Mouse (Mus musculus): Measurements from ENCODE around the gene Ric8a.
A peak's percentile ranks its signal among the peaks of the same experiment; 100 is the strongest.

Gene Ric8a

DNA sequence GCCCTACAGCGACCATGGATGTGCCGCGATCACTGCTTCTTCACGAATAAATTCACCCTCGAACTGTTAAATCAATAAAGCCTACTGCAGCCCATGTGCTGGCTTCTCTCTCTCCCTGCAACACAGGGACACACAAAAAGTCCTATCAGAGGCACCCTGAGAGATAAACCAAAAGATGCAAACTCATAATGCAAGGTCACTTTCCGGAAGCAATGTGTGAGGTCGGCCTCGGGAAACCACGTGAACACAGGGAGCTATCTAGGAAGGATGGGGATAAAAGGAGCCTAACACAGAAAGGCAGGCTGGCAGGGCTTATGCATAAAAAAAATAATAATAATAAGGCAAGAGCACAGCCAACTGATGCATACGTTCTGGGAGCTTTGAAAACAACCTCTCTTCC is 10.1 kb upstream of the Ric8a start:
- no peak for DNase-seq (ENCODE audit: low spot score in 2 of 2)

DNA sequence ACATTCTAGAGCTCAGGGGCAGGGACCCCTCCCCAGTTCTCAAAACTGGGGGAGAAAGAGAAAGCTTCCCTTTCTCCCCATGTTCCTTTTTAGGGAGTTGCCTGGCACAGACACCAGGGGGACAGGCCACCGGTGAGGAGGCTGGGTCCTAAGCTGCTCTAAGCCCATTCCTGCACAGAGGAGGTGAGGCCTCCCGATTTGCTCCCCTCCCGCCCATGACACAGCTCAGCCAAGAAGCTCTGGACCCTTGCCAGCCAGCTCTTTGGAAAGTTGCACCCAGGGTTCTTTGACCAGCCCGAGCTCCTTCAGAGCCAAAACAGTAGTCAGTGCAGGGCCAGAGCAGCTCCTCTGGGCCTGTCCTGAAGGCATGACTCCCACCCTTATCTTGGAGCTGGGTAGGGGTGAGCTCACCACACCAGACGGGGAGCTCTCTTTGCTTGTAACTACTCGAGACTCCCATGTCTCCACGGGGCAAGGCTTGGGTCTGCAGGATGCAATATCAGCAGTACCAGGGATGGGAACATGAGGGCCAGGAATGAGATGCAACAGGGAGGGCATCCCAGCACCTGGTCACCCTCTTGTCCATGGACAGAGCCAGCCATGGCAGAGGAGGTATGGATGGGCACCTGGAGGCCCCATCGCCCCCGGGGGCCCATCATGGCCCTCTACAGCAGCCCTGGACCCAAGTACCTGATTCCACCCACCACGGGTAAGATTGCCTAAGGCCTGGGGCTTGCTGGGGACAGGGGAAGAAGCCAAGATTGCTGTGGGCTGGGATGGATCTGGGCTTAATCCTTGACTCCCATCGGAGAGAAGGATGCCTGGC is 8.8 kb upstream of the Ric8a start, which contains the start of gene Odf3:
Gene Odf3 (plus strand): TSS at position 51 of the 826 bp plus-strand sequence.
- no peak for DNase-seq (ENCODE audit: low spot score in 2 of 2)

DNA sequence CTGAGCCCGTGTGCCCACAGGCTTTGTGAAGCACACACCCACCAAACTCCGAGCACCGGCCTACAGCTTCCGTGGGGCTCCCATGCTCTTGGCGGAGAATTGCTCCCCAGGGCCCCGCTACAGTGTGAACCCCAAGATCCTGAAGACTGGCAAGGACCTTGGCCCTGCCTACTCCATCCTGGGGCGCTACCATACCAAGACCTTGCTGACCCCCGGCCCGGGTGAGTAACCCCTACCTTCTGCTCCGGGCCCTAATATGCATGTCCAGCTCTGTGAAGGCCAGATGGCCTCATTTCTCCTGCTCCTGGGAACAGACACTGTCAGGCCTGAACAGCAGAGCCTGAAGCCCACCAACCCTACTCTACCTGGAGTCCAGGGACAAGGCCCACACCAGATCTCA is 8.2 kb upstream of the Ric8a start:
- no peak for DNase-seq (ENCODE audit: low spot score in 2 of 2)

DNA sequence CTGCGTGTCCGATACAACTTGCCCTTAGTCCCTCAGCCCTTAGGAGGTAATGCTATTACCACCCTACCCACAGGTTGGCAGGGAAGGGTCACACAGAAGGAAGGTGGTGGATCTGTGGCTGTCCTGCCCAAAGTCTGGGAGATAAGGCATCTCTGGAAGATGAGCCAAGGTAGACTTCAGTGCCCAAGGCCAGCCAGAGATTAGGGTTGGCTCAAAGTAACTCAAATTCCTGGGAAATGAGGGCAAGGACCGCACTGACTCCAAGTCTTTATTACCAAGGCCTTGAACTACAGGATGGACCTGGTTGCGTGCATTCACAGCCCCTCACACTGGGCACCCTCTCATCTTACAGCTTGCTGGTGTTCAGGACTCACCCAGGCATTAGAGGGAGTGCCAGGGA is 4.8 kb upstream of the Ric8a start:
- DNase-seq (ENCODE audit: low spot score in 2 of 2), result no peak

DNA sequence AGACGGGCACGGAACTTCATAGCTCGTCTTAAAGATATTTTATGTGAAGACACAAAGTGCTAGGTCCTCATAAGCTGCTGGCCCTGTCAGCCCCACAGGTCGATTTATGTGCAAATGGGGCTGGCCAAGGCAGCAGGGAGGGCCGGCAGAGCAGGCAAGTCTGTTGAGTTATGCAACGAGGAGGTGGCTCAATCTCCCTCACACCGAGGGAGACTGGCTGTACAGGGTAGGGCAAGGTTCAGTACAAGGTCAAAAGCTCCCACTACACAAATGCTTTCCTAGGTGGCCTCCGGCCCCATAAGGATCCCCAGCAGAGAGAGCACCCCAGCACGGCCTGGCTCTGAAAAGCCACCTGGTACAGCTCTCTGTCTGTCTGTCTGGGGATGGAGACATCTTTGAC is 3.4 kb upstream of the Ric8a start:
- DNase-seq (ENCODE audit: low spot score in 2 of 2), result no peak

DNA sequence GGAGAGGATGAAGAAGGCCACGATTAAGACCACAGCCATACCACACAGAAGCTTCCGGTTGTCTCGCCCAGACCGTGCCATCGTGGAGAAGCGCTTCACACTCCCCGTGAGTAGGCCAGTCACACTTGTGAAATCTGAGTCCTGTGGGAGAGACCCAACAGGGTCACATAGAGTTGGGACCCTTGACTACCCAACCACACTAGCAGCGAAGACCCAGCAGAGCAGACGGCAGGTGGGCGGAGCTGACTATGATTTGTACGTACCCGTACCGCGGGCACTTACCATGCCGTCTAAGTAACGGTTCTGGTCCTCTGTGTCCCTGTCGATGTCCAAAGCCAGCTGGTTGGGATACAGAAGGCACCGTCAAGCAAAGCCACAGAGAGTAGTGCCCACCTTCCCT is 2.3 kb upstream of the Ric8a start:
- no peak for DNase-seq (ENCODE audit: low spot score in 2 of 2)

DNA sequence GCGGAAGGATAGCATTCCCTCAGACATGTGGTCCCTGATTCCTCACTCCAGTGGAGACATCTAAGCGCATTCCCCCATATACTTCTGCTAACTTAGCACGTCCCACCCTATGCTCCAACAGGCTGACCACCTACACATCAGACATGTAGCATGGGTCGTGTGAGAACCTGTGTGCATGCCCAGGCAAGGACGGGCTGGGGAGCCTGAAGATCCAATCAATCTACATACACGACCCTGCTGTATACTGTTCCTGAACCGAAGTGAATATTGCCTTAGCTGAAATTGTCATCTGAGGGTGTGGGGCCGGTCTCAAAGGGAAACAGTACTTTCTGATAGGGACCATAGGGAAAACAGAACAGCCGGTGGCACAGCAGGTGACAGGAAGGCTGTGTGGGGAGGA is 1.6 kb upstream of the Ric8a start:
- DNase-seq (ENCODE audit: low spot score in 2 of 2), result no peak

DNA sequence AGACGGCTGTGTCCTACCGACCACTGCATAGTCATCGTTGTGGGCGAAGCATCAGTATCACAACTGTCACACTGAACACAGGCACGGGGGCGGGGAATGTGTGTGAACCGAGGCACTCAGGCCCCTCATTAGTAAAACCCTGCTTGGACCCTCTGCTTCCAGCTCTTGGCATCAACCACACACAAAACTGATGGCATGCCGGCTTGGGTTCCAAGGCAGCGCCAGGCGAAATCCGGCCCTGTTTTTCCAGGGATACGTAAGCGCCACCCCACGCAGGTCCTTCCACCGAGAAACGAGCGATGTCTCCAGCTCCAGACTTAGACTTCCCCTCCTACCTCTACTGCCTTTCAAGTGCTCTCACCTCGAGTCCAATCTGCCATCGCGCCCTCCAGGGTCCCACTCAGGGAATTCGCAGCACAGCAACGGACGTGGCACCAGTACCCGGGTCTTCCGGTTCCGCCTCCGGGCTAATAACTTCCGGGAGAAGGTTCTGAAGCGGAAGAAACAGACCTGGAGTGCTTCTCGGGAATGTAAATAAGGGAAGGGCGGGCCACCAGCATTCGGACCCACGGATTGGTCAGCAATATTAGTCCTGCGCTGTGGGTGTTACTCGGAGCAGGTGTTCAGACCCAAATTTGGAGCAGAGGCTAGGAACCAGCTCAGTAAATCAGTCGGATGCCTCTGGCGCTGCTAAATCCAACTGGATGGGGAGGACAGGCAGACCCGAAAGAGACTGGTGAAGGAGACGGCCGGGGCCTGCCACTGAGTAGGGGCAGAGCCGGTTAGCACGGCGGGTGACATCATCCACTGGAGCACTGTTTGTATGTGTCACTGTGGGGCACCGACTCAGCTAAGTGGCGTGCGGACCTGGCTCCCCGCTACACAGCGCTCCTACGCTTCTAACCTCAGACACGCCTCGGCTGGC is 635 bp upstream of the Ric8a start, which contains the start of gene Gm45785:
Gene Gm45785 (minus strand): TSS at position 472 of the 925 bp plus-strand sequence.
- peak; percentile 73 to 82 for DNase-seq (ENCODE audit: low spot score in 2 of 2)

DNA sequence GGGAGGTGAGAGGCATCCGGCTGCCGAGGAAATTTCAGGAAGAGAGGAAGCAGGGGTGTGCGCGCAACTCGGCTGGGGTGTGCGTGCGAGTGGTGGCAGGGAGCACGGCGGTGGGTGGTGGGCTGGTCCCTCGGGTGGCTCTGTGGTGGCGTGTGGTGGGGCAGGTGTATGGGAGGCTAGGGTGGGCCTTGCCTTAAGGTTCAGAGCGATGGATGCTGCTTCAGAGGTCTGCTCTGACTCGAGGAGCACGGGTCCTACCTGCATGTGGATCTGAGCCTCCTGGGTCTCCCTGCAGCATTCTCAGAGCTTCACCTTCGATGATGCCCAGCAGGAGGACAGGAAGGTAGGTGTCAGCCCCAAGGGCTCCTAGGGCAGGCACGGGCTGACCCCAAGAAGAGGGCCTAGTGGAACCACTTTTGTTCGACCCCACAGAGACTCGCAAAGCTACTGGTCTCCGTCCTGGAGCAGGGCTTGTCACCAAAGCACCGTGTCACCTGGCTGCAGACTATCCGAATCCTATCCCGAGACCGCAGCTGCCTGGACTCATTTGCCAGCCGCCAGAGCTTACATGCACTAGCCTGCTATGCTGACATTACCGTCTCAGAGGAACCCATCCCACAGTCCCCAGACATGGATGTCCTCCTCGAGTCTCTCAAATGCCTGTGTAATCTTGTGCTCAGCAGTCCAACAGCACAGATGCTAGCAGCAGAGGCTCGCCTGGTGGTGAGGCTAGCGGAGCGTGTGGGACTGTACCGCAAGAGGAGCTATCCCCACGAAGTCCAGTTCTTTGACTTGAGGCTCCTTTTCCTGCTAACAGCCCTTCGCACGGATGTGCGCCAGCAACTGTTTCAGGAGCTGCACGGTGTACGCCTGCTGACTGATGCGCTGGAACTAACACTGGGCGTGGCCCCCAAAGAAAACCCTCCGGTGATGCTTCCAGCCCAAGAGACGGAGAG is 1.1 kb downstream of the Ric8a start, which contains the start of gene Bet1l:
Gene Bet1l (minus strand): TSS at position 28 of the 956 bp plus-strand sequence.
- no peak for DNase-seq (ENCODE audit: low spot score in 2 of 2)

DNA sequence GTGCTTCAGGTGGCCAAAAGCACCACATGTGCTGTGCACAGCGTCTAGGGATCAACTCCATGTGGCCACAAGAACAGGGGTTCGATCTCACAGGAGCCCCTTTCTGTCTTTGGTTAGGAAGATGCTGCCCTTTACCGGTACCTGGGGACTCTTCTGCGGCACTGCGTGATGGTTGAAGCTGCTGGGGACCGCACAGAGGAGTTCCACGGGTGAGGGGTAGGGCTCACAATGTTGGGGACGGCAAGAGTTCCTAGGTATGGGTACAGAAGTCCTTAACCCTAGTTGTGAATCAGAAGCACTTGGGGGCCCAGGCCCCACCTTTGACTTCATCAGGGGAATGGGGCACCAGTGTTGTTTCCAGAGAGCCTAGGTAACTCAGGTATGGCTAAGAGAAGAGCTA is 2.0 kb downstream of the Ric8a start:
- no peak for DNase-seq (ENCODE audit: low spot score in 2 of 2)

DNA sequence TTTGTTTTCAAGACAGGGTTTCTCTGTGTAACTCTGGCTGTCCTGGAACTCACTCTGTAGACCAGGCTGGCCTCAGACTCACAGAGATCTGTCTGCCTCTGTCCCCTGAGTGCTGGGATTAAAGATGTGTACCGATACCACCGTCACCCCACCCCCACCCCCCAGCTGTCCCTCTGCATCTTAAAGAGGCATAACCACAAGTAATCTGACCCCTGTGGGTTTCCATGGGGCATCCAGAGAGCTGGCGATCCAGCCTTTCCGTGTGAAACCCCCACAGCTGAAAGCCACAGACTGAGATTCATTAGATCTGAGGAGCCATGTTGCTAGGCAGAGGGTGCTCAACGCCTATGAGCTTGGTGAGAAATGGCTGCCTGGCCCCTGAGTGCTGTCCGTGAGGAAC is 3.2 kb downstream of the Ric8a start:
- no peak for DNase-seq (ENCODE audit: low spot score in 2 of 2)

DNA sequence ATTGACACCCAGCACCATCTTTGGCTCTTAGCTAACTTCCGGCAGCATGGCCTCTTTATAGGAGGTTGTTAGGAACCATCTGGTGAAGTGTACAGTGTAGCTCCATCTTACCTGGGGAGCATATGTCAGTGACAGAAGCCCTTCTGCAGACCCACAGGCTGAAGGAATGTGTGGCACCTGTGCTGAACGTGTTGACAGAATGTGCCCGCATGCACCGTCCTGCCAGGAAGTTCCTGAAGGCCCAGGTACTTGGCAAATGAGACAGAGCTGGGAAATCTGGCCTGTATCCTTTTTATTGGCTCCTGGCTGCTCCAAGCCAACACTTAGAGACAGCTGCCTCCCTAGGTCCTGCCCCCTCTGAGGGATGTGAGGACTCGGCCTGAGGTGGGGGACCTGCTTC is 4.0 kb downstream of the Ric8a start:
- no peak for DNase-seq (ENCODE audit: low spot score in 2 of 2)

DNA sequence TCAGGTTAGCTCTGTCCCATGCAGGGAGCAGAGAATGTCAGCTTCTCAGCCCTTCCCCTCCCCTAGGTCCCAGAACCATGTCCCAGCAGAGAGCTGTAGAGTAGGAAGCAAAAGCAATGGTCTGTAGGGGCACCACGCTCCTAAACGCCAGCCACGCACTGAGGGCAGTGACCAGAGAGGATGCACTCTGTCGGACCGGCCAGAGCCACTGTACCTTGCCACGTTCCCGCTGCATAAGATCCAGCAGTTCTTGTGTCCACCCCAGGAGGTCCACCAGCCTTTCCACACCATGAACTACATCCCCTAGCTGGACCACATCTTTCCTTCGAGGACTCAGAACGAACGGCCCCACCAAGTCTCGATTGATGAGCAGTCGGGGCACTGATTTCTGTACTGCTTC is 8.0 kb downstream of the Ric8a start:
- DNase-seq (ENCODE audit: low spot score in 2 of 2), result no peak

DNA sequence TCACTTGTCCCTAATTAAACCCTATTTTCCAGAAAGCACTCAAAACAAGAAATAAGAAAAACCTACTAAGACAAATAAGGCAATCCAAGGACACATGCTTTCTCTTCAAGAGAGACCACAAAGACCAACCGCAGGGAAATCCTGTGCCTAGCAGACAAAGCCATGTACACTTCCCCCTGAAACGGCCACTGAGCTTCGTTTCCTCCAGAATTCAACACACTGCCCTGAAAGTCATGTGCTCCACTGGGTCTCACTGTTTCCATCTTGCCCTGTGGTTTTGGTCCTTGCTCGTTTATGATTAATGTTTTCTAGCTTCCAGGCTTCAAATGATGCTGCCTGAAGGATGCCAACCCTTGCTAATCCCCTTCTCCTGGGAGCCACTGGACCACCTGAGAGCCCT is 17.5 kb downstream of the Ric8a start:
- no peak for DNase-seq (ENCODE audit: low spot score in 2 of 2)

DNA sequence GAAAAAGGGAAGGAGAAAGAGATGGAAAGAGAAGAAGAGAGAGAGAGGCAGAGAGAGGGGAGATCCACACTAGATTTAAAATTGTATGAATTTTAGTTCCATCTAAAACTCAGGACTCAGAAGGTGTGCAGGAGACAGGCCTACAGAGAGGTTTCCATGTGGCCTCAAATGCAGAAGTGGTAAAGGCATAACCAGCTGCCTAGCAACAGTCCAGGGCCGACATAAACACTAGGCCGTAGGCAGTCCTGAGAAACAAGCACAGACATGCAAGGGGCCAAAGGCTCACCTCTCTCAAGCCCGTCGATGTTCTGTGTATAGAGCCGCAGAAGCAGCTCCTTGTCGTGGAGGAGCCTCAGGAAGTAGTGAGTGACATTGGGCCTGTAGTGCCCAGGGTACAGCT is 20.6 kb downstream of the Ric8a start:
- no peak for DNase-seq (ENCODE audit: low spot score in 2 of 2)

DNA sequence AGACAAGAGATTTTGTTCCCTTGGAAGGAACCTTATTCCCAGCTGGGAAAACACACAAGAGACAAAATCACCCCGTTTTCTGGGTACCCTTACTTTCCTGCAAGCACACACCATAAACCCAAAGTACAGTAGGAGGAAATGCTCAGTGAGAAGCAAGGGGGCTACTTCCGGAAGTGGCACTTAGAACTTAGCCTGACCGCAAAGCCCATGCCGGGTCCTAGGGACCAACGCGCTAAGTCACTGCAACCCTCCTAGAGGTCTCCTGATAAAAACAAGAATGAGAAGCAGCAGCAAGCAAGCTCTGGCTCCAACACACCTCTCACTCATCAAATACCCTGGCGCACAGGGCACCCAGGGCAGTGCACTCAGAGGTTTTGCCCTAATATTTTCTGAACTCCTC is 22.6 kb downstream of the Ric8a start:
- no peak for DNase-seq (ENCODE audit: low spot score in 2 of 2)

DNA sequence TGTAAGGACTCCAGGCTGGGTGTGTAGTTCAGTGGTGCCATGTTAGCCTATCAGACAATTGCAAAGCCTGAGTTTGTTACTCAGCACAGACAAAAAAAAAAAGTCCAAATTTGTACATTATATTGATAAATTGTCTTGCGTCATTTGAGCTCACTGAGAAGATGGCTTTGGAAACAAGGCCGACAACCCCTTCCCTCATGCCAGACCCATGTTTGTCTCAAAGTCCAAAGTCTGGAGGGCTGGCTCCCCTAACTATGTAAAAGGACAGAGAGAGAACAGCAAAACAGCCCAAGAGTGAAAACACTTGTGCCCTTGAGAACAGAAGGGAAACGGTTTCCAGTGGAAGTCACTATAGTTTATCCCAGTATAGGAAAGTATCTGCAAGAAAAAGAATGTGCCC is 23.7 kb downstream of the Ric8a start:
- DNase-seq (ENCODE audit: low spot score in 2 of 2), result no peak

DNA sequence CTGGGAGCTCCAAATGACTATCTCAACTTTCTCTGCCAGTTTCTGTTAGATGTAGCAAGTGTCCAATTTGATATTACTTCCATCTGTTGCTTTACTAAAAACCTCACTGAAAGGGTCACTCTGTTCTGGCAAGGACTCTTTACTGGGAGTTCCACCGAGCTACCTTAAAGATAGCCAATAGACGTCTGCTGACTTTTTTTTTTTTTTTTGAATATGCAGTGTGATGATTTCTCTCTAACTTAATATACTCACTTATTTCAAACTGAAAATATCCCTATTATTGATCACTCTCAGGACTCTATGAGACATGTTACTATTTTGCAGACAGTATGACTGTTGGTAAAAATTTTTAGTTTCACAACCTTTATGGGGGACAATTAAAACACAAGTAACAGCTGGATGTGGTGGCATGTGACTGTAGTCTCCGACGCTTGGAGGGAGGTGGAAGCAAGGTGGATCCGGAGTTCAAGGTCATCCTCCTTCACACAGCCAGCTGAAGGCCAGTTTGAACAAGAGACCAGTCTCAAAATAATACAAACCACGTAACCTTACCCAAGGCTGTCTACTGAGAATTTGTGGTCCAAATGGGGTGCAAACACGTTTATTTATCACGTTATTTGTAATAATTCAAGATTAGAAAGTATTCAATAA is 24.2 kb downstream of the Ric8a start:
- no peak for DNase-seq (ENCODE audit: low spot score in 2 of 2)

DNA sequence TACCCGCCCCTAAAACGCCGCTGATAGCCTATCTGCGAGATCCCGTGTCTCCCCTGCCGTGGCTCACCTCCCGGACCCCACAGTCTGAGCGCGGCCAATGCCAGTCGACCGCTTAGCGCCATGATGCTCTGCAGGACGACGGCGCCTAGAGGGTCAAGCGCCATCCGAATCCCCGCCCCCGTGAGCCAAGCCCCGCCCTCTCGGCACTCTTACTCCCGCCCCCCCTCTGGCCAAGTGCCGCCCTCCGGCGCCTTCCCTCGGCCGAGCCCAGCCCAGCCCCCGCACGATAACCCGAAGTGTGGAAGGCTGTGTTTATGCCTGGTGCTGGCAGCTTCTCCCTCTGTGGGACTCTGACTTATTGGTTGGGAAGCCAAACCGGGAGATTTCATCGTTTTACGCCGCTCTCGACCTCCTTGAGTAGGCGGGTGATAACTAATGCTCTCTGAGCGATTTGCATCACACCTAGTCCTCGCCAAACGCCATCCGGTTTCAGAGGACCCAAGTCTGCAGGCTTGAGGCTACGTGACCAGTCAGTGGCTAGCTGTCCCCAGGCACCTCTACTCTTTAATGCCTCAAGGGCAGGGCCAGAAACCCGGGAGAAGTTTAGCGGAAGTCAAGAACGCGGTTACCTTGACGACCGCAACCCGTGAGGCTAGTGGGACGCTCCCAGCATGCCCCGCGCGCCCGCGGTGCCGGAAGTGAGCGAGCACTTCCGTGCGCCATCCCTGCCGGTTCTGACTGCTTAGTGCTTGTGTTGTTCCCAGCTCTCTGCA is 25.1 kb downstream of the Ric8a start, which contains the start of the genes Psmd13 and Sirt3:
Gene Psmd13 (plus strand): TSS at position 273 of the 773 bp plus-strand sequence.
Gene Sirt3 (minus strand): TSS at position 614 of the 773 bp plus-strand sequence.
- peak; percentile 90 for DNase-seq (ENCODE audit: low spot score in 2 of 2)

DNA sequence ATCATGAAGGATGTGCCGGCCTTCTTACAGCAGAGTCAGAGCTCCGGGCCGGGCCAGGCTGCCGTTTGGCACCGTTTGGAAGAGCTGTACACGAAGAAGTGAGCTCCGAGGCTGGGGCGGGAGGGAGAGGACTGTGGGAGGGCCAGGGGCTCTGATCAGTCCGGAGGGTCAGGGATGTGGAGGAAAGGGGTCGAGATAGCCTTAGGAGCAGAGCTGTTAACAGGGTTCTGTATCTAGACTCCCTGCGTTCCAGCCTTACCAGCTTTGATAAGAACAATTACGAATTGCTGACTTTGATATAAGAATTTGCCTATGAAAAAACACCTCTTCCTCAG is 25.7 kb downstream of the Ric8a start:
- DNase-seq (ENCODE audit: low spot score in 2 of 2), result no peak

All from urinary bladder, adult 18-20 months (tissue).